Mouse (Mus musculus): ENCODE measurements at regions not wholly inside any gene's neighbourhood (a gene's known extent, or its start where the extent isn't known, plus 50 kb on each side); places are given as distances from the start of the nearest gene placed in this dataset.

DNA sequence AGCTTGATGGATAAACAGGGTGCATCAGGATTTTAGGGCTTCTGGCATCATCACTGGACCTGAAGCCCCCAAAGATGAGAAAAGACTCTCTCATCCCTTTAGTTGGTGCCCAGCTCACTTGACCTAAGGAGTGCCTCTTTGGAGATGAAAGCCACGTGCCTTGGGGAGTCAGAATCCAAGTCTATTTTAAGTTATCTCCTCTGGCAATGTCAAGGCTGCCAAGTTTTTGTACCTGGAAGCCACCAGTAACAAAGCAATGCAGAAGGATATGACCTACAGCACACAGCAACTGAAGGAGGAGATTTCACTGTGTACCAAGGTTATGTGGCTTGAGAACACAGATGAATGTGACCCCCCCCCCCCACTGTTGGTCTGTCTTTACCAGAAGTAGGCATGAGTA lies 140.9 kb upstream of the N4bp1 start:
- Histone ChIP-seq H3K9ac (ENCODE audit: low read depth, low read length) (no peak overlapping the region), H3K27me3 (ENCODE audit: control insufficient read depth, insufficient read depth, low read depth, low read length) (no peaks in the 10 kb centered on the region), H3K36me3 (ENCODE audit: control insufficient read depth, insufficient read depth, low read length) (no peaks in the 10 kb centered on the region), H3K4me2 (ENCODE audit: low read length) (no peak overlapping the region), H3K4me1 (ENCODE audit: control insufficient read depth, insufficient read depth, low read length) (no peaks in the 10 kb centered on the region), H3K9me3 (replicated peaks; ENCODE audit: control insufficient read depth, low read length, poor library complexity, severe bottlenecking) (no peaks in the 10 kb centered on the region), H3K4me3 (ENCODE audit: low read depth, low read length) (no peak overlapping the region), H3K27ac (ENCODE audit: low read length) (no peak overlapping the region)
- ATAC-seq: no peak
- WGBS: 82% methylated on average over 1 of the region's 1 CpGs

DNA sequence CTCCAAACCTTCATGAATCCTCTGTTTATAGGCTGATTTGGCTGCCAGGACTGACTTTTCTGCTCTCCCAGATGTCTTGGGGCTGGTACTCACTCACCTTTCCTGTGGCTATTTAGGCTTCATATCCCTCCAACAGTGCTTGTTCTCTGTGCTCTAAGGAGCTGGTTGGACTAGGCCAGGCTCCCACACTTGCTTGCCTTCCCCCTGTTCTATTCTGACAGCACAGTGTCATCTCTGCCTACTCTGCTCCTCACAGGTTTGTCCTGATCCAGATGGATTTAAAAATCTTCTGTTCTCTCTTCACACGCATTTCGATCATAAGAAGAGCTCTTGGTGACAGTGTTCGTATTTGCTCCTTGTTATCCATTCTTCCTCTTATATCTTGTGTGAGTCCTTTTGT lies 134.7 kb upstream of the N4bp1 start:
- H3K9ac ChIP-seq (ENCODE audit: low read depth, low read length): no peak overlapping the region
- H3K27me3 ChIP-seq (ENCODE audit: control insufficient read depth, insufficient read depth, low read depth, low read length): no peaks in the 10 kb centered on the region
- no peaks in the 10 kb centered on the region for H3K9me3 ChIP-seq (replicated peaks; ENCODE audit: control insufficient read depth, low read length, poor library complexity, severe bottlenecking)
- H3K4me3 ChIP-seq (ENCODE audit: low read depth, low read length): no peak overlapping the region
- ATAC-seq: no peak
- H3K36me3 ChIP-seq (ENCODE audit: control insufficient read depth, insufficient read depth, low read length): no peaks in the 10 kb centered on the region
- no peak overlapping the region for H3K4me2 ChIP-seq (ENCODE audit: low read length)
- H3K4me1 ChIP-seq (ENCODE audit: control insufficient read depth, insufficient read depth, low read length): no peaks in the 10 kb centered on the region
- no peak overlapping the region for H3K27ac ChIP-seq (ENCODE audit: low read length)
- 92% methylated on average over 3 of the region's 3 CpGs for WGBS

DNA sequence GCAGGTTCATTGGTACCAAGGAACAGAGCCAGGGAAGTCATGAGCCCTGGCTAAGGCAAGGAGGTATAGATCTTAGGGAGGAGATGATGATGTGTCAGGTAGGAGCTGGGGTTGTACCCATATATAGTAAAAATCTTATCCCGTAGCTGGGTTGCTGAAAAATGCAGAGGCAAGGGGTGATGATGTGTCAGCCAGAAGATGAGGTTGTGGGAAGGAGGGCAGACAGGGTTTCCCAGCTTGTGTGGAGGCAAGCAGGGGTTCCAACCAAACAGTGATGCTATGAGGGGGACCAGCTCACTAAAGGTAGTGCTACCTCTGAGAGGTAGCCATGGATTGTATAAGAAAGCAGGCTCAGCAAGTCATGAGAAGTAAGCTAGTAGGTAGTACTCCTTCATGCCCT lies 90.5 kb upstream of the N4bp1 start:
- Histone ChIP-seq H3K9me3 (replicated peaks; ENCODE audit: control insufficient read depth, low read length, poor library complexity, severe bottlenecking) (no peaks in the 10 kb centered on the region), H3K9ac (ENCODE audit: low read depth, low read length) (no peak overlapping the region), H3K4me1 (ENCODE audit: control insufficient read depth, insufficient read depth, low read length) (no peaks in the 10 kb centered on the region), H3K27ac (ENCODE audit: low read length) (no peak overlapping the region), H3K27me3 (ENCODE audit: control insufficient read depth, insufficient read depth, low read depth, low read length) (no peaks in the 10 kb centered on the region), H3K4me3 (ENCODE audit: low read depth, low read length) (no peak overlapping the region), H3K4me2 (ENCODE audit: low read length) (no peak overlapping the region), H3K36me3 (ENCODE audit: control insufficient read depth, insufficient read depth, low read length) (no peaks in the 10 kb centered on the region)
- no peak for ATAC-seq
- 86% methylated on average over 1 of the region's 1 CpGs for WGBS

DNA sequence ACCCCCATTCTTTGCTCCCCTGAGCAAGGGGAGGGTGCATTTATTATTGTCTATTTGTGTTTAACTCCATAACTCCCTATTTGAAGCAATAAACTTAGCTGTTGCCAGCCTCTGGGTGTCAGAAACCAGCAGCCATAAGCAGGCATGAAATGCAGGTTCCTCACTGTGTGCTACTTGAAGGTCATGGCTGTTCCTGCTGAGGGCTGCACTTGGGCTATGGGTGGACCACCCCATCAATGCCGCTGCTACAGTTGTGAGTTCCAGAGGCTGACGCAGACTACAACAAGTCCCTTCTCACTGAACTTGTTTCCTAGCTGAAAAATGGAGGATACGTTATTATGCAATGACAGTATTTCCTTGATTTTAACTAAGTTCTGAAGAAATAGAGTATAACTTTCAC lies 86.7 kb upstream of the N4bp1 start:
- H3K36me3 ChIP-seq (ENCODE audit: control insufficient read depth, insufficient read depth, low read length): no peaks in the 10 kb centered on the region
- H3K27me3 ChIP-seq (ENCODE audit: control insufficient read depth, insufficient read depth, low read depth, low read length): no peaks in the 10 kb centered on the region
- no peak overlapping the region for H3K4me3 ChIP-seq (ENCODE audit: low read depth, low read length)
- H3K9ac ChIP-seq (ENCODE audit: low read depth, low read length): no peak overlapping the region
- H3K9me3 ChIP-seq (replicated peaks; ENCODE audit: control insufficient read depth, low read length, poor library complexity, severe bottlenecking): peaks cover 3% of the 10 kb centered on the region; the same call in 1 of the 2 replicates
- H3K4me2 ChIP-seq (ENCODE audit: low read length): no peak overlapping the region
- ATAC-seq: no peak
- H3K27ac ChIP-seq (ENCODE audit: low read length): no peak overlapping the region
- no peaks in the 10 kb centered on the region for H3K4me1 ChIP-seq (ENCODE audit: control insufficient read depth, insufficient read depth, low read length)
- WGBS: 98% methylated on average over 3 of the region's 3 CpGs

DNA sequence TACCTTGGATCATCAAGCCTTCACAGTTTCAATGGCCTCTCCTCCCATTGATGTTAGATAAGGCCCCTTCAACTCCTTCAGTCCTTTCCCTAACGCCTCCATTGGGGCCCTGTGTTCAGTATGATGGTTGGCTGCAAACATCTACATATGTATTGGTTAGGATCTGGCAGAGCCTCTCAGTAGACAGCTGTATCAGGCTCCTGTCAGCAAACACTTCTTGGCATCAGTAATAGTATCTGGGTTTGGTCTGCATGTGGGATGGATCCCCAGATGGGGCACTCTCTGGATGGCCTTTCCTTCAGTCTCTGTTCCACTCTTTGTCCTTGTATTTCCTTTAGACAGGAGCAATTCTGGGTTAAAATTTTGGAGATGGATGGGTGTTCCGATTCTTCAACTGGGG lies 84.0 kb upstream of the N4bp1 start:
- H3K27me3 ChIP-seq (ENCODE audit: control insufficient read depth, insufficient read depth, low read depth, low read length): no peaks in the 10 kb centered on the region
- H3K4me2 ChIP-seq (ENCODE audit: low read length): no peak overlapping the region
- no peaks in the 10 kb centered on the region for H3K36me3 ChIP-seq (ENCODE audit: control insufficient read depth, insufficient read depth, low read length)
- H3K27ac ChIP-seq (ENCODE audit: low read length): no peak overlapping the region
- no peak overlapping the region for H3K4me3 ChIP-seq (ENCODE audit: low read depth, low read length)
- WGBS: 96% methylated on average over 2 of the region's 2 CpGs
- no peaks in the 10 kb centered on the region for H3K4me1 ChIP-seq (ENCODE audit: control insufficient read depth, insufficient read depth, low read length)
- no peak for ATAC-seq
- peaks cover 3% of the 10 kb centered on the region; the same call in 1 of the 2 replicates for H3K9me3 ChIP-seq (replicated peaks; ENCODE audit: control insufficient read depth, low read length, poor library complexity, severe bottlenecking)
- H3K9ac ChIP-seq (ENCODE audit: low read depth, low read length): no peak overlapping the region

DNA sequence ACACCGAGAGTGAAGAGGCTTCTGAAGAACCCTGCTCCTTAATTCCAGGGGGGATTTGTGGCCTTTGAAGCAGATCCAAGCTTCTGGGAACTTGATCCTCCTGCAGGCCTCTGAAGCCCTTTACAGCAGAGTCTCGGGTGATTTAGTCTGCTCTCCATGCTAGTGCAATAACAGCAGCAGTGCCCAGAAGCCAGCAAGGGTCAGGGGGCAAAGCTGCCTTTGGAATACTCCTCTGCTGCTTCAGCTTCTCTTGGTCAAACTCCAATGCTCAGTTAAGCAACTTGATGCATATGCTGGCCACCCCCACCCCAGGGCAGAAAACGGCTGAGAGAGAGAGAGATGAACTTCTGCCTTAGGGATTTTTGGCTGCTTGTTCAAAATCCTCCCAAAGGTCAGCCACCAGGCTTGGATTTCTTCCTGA lies 82.8 kb upstream of the N4bp1 start:
- Histone ChIP-seq H3K36me3 (ENCODE audit: control insufficient read depth, insufficient read depth, low read length) (no peaks in the 10 kb centered on the region), H3K4me2 (ENCODE audit: low read length) (no peak overlapping the region), H3K9ac (ENCODE audit: low read depth, low read length) (no peak overlapping the region), H3K9me3 (replicated peaks; ENCODE audit: control insufficient read depth, low read length, poor library complexity, severe bottlenecking) (peaks cover 3% of the 10 kb centered on the region; the same call in 1 of the 2 replicates), H3K27ac (ENCODE audit: low read length) (no peak overlapping the region), H3K4me1 (ENCODE audit: control insufficient read depth, insufficient read depth, low read length) (no peaks in the 10 kb centered on the region), H3K27me3 (ENCODE audit: control insufficient read depth, insufficient read depth, low read depth, low read length) (no peaks in the 10 kb centered on the region), H3K4me3 (ENCODE audit: low read depth, low read length) (no peak overlapping the region)
- no peak for ATAC-seq
- 9% methylated on average over 3 of the region's 3 CpGs for WGBS

DNA sequence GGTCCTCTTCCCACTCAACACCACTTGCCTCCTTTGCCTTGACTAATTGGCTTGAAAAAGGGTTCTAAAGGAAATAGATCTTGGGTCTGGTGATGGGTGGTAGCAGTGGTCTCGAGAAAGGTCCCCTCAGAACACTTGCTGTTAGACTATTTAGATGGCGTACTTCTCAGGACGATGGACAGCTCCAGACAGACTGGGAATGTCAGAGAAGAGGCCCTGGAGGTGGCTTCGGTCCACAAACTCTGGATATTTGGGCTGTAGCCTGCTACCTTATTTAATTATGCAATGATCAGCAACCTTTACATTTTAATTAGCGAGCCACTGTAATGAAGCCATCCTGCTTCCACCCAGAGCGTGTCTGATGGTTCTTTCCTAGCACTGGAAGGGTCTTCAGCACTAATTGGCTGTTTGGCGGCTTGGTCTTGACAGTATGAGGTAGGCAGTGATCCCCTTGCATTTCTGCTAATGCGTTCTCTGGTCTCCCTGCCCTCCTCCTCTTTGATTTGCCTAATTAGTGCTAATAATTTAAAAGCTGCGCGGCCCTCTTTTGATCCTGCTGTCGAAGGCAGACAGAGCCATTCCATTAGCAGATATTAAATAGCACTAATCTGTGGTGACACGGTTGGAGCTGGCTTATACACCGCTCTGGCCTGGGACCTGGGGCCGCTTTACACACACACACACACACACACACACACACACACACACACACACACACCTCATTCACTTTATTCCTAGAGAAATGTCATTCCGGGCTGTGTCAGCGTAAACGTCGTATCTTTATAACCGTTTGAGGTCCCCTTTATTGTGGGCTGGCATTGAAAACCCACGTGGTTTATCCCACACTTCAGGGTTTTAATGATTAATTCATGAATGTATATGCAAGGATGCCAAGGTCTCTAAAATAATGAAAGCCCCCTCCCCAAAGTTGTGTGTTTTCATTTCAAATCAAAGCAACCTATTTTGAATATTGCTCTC lies 76.4 kb upstream of the N4bp1 start:
- Histone ChIP-seq H3K4me1 (ENCODE audit: control insufficient read depth, insufficient read depth, low read length) (peaks cover 12% of the 10 kb centered on the region; the same call in 1 of the 2 replicates), H3K9me3 (replicated peaks; ENCODE audit: control insufficient read depth, low read length, poor library complexity, severe bottlenecking) (no peaks in the 10 kb centered on the region), H3K4me3 (ENCODE audit: low read depth, low read length) (no peak overlapping the region), H3K27me3 (ENCODE audit: control insufficient read depth, insufficient read depth, low read depth, low read length) (no peaks in the 10 kb centered on the region), H3K4me2 (ENCODE audit: low read length) (peak overlapping the region; percentile 3; the same call in 1 of the 2 replicates), H3K9ac (ENCODE audit: low read depth, low read length) (no peak overlapping the region), H3K27ac (ENCODE audit: low read length) (0 out of 2 replicates have a peak overlapping the region, but pooled peaks have one; percentile 24), H3K36me3 (ENCODE audit: control insufficient read depth, insufficient read depth, low read length) (no peaks in the 10 kb centered on the region)
- ATAC-seq: peak; percentile 89
- WGBS: 27% methylated on average over 20 of the region's 20 CpGs

Data from midbrain, embryonic 16.5 days (tissue).